Mouse (Mus musculus) hindlimb bud, embryonic 11.5 days (tissue): ENCODE results near the gene Tob1.

Experiments used
- DNase-seq: peaks from one replicate; pipeline ENCODE4 v3.0.0-alpha.2; 2012; ENCODE audit warnings: low read depth, low spot score; ENCODE audit errors: extremely low spot score

Gene Tob1

GRCm38 (mm10) chr11:94198405-94199146 is 12.7 kb upstream of the Tob1 start:
- no peak for DNase-seq

DNA sequence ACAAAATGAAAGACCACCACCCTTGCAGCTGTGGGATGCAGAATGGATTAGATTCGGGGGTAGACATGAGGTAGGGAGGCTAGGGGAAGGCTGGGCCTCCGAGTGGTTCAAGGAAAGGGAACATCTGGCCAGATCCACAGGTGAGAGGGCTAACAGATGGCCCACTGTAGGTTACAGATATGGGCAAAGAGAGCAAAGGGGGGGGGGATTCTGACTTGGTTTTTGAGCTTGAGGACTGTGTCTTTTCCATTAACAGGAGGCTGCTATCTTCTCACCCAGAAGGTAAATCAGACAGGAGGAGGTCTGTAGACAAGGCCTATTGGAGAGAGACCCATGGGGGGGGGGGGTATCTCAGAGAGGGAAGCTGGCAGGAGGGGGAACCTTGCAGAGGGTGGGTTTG is 11.5 kb upstream of the Tob1 start:
- no peak for DNase-seq

GRCm38 (mm10) chr11:94200422-94200821 is 10.8 kb upstream of the Tob1 start:
- DNase-seq = no peak

GRCm38 (mm10) chr11:94202106-94202505 is 9.1 kb upstream of the Tob1 start:
- DNase-seq = no peak

DNA sequence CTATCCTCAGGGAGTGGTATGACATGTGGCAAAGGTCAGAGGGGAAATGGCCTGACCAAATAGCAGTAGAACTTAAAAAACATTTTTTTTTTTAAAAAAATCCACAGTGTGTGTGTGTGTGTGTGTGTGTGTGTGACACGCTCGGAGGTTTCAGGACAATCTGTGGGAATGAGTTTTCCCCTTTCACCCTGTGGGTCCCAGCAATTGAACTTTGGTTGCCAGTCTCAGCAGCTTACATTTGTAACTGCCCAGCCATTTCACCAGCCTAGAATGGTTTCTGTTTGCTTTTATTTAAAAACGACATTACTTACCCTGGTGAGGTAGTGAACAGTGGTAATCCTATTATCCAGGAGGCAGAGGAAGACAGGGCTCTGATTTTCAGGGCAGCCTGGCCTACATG is 8.2 kb upstream of the Tob1 start:
- no peak for DNase-seq

GRCm38 (mm10) chr11:94206398-94207114 is 4.7 kb upstream of the Tob1 start:
- no peak for DNase-seq

- DNase-seq = no peak
Measured at GRCm38 (mm10) chr11:94208811-94209675, 2.2 kb upstream of the Tob1 start.

DNA sequence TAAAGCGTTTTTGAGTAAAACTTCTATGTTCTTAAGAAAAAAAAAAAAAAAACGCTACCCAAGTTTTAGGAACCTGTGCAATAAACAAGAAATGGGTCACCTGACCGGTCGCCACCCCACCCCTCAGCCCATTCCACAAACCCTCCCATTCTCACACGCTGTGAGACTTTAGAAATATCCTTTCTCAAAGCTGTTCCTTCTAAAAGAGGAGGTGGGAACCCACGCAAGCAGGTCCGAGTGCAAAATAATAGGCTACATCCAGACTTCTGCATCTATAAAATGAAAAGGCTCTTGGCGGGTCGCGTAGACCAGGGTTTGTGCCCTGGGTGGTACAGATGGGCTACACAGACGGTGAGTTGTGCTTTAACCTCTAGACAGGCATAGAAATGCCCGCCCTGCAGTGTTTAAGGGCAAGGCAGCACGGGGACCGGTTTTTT is 1.5 kb upstream of the Tob1 start:
- no peak for DNase-seq

- DNase-seq = peak; percentile 94
Measured at GRCm38 (mm10) chr11:94210191-94211086, 815 bp upstream of the Tob1 start.

GRCm38 (mm10) chr11:94211651-94212488 is 616 bp downstream of the Tob1 start:
- DNase-seq = no peak

DNA sequence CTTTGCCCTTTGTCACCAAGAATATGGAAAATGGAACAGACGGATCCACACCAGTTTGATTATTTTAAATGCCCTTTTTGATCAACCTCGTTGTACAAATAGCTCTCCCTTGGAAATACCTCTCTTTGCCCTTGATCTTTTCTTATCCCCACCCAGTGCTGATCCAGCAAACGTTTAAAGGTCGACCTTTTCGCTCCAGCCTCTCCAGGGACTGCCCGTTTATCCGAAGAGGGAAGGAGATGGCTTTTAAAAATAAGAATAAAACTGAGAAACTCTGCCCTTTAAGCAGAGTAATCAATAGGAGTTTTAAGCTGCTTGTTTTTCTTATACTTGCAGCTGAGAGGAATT is 1.2 kb downstream of the Tob1 start:
- DNase-seq = no peak

- DNase-seq = no peak
Measured at GRCm38 (mm10) chr11:94212997-94213396, 1.7 kb downstream of the Tob1 start.

- no peak for DNase-seq
Measured at GRCm38 (mm10) chr11:94213735-94214594, 2.7 kb downstream of the Tob1 start.

DNA sequence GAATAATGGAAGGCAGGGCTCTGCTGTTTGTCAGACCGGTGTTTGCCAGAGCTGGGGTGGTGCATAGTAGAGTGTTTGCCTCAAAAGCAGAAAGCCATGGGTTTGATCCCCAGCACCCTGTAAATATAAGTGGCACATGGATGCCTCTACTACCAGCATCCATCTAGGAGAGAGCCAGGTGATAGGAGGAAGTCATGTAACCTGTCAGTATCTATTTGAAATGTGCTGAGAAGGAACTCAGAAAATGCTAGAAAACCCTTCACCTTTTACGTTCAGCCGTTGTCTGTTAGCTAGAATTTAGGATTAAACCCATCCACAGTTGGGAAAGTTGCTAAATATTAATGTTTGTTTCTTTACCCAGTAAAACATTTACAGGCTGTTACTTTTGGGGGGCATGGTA is 4.3 kb downstream of the Tob1 start:
- DNase-seq = no peak

DNA sequence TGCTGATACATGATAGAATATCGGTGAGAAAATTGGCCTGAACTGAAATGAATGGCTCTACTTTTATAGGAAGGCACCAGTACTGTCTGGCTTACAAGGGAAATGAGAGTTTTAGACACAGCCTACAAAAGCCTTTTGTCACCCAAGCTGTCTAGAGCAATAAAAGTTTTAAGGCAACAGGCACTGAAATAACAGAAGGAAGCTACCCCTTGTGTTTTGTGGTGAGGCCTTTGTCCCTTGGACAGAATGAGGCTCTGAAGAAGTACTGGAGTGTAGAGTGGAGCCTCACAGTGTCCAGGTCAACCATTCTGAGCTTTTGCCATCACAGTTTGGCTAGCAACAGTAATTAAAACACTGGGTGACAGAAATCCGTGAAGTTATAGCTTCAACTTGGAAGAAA is 5.0 kb downstream of the Tob1 start:
- DNase-seq = no peak

DNA sequence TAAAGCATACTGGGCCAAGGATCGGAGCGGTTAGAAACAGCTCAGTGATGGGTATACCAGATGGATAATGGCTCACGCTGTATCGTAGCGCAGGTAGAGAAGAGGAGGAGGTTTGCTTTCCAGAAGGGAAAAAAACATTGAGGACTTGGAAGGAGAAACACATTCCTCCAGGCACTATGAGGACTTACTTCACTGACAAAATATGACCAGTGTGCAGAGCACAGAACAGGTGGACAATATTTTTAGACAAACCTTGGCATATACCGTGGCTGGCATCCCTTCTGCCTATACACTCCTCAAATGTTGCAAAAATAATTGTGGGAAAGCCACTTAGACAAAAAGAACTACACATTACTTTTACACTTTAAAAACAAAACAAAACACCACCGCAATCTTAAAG is 10.0 kb downstream of the Tob1 start:
- no peak for DNase-seq

GRCm38 (mm10) chr11:94223531-94223930 is 12.3 kb downstream of the Tob1 start:
- DNase-seq = no peak

DNA sequence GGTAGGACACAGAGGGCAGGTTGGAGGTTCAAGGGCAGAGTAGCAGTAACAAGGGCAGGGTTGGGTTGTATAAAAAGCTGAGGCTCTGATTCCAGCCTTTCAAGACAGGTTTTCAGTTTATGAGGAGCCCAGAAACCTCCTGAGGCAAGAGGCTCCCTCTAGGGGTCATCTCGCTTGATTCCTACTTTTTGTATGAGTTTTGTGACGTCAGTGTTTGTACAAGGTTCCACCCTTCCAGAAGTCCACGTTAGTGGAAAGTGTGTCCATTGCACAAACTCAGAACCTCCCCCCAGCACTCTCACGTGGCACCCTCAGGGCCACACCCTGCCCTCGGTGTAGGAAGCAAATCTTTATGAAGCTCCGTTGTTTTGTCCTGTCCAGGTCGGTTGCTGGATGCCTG is 14.7 kb downstream of the Tob1 start:
- DNase-seq = no peak

DNA sequence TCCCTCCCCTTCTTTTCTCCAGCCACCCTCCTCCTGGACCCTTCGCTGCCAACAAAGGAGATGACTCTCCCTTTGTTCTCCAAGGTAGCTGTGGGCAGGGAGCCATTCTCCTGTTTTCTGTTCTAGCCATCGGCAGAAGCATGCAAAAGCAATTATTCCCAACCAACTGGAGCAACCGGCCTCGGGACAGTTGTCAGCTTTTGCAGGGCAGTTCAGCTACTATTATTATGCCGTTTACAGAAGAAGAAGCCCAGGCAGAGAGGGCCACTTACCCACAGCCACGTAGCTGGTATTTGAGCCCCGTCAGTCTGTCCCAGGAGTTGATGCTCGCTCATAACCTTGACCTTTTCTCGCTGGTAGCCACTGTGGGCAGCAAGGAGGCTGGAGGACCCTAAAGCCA is 17.2 kb downstream of the Tob1 start:
- no peak for DNase-seq
